Mouse (Mus musculus): ENCODE measurements at regions not wholly inside any gene's neighbourhood (a gene's known extent, or its start where the extent isn't known, plus 50 kb on each side); places are given as distances from the start of the nearest gene placed in this dataset.
A peak's percentile ranks its signal among the peaks of the same experiment; 100 is the strongest.

DNA sequence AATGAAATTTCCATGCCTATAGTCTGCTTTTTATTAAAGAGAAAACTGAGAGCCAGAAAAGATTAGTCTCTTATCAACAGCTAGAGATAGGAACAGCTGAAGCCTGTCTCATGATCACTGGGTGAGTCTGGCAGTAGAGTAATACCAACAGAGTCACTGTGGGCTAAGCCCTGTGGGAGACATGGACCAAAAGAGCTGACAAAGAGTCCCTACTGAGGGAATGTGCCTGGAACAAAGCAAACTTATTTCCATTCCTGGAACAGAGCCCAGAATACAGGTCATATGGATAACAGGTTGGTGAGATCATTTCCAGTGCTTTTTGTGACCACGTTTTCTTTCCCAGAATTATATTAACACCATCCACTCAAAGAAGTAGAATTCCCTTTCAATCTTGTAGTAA is 237.4 kb downstream of the Tmsb4x start:
- peak; percentile 3 for DNase-seq (ENCODE audit: low spot score)

DNA sequence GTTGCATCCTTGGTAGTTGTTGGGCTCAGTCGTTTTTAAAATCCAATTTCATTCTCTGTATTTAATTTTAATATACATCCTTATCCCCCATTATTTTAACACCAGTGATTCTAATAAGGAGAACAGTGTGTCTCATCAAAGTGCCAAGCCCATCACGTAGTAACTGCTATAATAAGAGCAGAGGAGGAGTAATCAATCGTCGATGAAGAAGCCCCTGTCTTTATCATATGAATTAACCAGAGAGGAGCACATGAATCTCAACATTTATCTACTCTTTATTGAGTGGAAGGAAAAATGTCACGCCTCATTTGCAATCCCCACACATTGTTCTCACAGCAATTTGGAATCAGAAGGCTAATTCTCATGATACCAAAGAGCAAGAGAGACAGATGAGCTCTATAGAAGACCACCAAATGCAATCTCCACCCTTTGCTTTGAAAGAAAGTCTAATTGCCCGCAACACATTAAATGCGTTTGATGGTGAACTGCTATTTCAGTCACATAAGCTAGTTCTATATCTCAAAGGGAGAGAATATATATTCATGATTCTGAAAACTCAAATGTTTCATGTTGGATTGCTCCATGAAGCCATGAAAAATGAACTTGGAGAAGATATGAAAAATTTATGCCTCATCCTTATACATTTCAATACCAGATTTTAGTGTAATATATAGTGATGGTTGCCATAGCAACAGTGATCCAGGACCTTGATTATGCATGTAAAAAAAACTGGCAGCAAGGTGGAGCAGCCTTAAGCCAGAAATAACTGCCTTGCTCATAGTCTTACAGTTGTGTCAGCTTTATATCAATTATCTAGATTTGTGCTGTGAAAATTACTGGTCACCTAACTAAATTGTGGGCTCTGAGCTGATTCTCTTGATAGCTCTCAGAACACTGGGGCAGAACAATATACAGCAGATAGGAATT is 244.2 kb downstream of the Tmsb4x start:
- DNase-seq (ENCODE audit: low spot score), result no peak

DNA sequence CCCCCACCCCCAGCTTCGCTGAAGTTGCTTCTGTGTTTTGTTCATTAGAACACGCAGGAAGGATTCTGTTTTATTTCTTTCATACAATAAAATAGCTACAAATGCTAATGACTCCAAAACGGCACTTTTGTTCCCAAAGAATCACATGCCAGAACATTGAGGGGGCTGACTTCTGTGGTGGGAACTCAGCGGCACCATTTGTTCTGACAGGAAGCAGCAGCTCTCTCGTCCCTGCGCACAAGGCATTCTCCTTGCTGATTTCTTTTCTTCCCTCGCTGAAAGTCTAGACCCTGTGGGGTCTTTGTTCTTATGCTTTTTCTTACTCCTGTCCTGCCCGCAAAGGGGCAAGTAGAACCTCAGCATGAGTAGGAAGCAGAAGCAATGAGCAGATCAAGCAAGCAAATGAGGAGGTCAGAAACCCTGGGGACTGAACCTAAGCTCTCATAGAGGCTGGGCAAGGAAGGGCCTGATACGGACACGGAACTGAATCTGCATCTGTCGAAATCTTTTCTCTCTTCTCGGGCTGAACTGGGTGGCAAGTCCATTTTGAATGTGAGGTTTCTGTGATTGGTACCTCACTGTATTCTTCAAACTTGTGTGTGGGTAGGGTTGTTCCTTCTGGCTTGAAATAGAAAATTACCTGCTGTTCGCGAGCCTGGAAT is 256.5 kb downstream of the Tmsb4x start:
- no peak for DNase-seq (ENCODE audit: low spot score)

- no peak for DNase-seq (ENCODE audit: low spot score)
Measured at GRCm38 (mm10) chrX:166951011-166951410, 258.1 kb downstream of the Tmsb4x start.

DNA sequence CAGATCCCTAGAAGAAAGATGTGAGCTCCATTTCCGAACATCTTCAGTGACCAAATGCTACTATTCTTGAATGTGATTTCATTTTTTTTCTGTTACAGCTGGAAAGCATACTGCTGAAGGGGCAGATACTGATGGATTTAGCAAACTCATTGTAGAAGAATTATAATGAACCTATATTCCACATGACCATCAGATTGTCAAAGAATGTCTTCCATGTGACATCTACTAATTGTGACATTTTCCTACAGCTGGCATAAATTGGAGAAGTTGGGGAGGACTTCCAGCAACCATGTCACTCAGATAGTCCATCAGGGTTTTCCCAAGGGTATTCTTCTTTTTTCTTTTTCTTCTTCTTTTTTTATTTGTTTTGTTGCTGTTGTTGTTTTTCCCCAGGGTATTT is 263.2 kb downstream of the Tmsb4x start:
- DNase-seq (ENCODE audit: low spot score), result no peak

GRCm38 (mm10) chrX:166945476-166945875 is 263.6 kb downstream of the Tmsb4x start:
- DNase-seq (ENCODE audit: low spot score), result no peak

DNA sequence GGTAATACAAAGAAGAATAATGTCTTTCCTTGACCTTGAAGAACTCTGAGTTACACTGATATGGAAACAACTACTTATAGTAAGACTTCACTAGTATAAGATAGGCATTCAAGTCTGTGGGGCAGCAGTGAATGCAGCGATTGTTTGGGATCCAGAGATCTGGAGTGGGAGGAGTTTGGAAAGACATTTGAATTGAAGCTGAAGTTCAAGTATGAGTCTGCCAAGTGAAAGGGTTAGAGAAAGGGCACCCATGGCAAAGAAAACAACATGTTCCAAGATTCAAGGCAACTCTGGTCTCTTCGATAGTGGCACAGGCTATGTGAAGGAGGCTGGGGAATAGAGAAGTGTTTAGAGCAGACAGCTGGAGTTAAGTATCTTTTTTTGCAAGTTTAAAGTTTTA is 275.3 kb downstream of the Tmsb4x start:
- peak; percentile 49 for DNase-seq (ENCODE audit: low spot score)

GRCm38 (mm10) chrX:166932472-166932871 is 276.6 kb downstream of the Tmsb4x start:
- DNase-seq (ENCODE audit: low spot score), result no peak

GRCm38 (mm10) chrX:166931048-166931447 is 278.1 kb downstream of the Tmsb4x start:
- no peak for DNase-seq (ENCODE audit: low spot score)

- DNase-seq (ENCODE audit: low spot score), result no peak
Measured at GRCm38 (mm10) chrX:166929716-166930420, 279.2 kb downstream of the Tmsb4x start.

DNA sequence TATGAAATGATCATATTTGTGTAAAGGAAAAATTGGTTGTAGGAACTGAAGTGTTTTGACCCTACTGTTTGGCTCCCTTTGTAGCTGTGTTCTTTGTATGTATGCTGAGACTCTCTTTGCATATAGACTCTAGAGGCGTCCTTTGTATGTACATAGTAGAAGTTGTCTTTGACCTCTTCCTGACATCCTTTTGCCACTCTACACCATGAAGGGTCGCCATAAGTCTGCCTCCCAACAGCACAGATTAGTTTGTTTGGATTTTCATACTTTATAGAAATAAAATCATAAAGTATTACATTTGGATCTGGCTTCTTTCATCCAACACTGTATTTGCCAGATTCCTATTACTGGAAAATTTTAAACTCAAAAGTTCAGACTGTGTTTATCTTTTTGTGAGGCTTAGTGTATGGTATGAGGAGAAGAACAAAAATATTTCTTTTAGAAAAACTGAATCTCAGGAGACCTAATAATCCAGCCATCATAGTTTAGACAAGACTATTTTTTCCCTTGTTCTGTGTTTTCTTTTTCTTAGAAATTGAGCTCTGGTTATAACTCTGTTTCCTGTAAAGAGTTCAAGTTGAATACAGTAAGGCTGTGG is 293.7 kb downstream of the Tmsb4x start:
- no peak for DNase-seq (ENCODE audit: low spot score)

DNA sequence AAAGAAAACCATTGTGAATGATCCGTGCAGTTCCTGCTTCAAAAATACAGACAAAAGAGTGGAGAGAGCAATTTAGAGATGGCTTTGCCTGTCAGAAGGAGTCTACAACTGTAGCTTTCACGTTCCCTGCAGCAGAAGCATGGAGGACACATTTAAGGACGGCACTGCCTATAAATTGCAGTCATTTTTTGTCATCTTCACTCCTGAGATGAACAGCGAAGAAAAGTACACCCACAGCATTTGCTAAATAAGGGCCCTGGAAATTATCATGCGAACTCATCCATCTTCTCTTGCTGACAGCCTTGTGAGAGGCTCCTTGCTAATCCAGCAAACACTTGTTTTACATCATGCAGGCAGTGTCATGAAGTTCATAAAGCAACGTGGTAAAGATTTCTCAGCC is 302.5 kb downstream of the Tmsb4x start:
- no peak for DNase-seq (ENCODE audit: low spot score)

- DNase-seq (ENCODE audit: low spot score), result no peak
Measured at GRCm38 (mm10) chrX:166900761-166901160, 308.4 kb downstream of the Tmsb4x start.

DNA sequence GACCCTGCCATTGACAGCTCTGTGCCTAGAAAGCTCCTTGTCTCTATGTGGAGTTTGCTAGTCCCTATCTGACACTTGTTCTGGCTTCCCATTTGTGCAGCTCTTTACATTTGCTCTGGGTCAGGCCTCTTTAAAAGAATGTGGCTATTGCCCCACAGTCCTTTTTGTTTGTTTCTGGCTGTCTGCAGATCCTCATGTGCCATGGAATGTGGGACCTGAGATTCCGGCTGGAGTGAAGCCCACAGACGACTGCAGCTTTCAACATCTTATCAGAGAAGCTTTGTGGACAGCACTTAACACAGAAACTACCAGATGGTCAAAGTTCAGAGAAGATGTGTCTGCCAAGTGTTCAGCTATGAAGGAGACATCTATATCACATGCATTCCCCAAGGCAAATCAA is 309.7 kb upstream of the Egfl6 start:
- no peak for DNase-seq (ENCODE audit: low spot score)

DNA sequence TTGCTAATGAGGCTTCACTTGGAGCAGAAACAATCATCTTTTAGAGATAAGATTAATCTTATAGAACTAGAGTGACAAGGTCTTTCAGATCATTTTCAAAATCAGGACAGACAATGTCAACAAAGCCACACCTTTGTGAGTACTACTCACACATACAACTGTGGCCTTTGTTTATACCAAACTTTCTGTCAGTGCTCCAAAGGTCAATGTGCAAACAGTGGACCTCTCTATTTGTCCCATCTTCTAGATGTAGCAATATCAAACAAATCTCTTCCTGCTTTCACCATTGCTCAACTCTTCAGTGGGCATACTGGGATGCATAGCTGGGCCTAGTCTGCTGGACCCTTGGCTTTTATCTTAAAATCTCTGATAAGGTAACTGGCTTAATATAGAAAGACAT is 300.9 kb upstream of the Egfl6 start:
- DNase-seq (ENCODE audit: low spot score), result no peak

- no peak for DNase-seq (ENCODE audit: low spot score)
Measured at GRCm38 (mm10) chrX:166869515-166869914, 284.0 kb upstream of the Egfl6 start.

GRCm38 (mm10) chrX:166867692-166868091 is 282.2 kb upstream of the Egfl6 start:
- no peak for DNase-seq (ENCODE audit: low spot score)
